ENCODE assay signal across 23 mouse cellular contexts in genomic region chr6:55919206-55919605, GRCm38 (mm10).
DNase-seq lines count a peak whose midpoint lies in the region; ATAC-seq lines count a peak whose summit lies in the region.
"Had no signal": no experiment of that assay in that cellular context is flagged by ENCODE, and none has a peak within 500 bp of the region (broad histone marks: within the 10 kb centered on the region; RNA-seq: fewer than 3 reads in every experiment).

No protein-coding gene starts in this region.

- H3K36me3 ChIP-seq in hindbrain, embryonic 16.5 days (ENCODE audit: control insufficient read depth, insufficient read depth, low read length): no peaks in the 10 kb centered on the region
- no peaks in the 10 kb centered on the region for H3K36me3 ChIP-seq in hindbrain, embryonic 11.5 days (ENCODE audit: control insufficient read depth, insufficient read depth, low read length)
- H3K36me3 ChIP-seq in forebrain, embryonic 14.5 days (ENCODE audit: control insufficient read depth, insufficient read depth, low read length): no peaks in the 10 kb centered on the region
- H3K36me3 ChIP-seq: embryonic facial prominence, embryonic 15.5 days; heart, embryonic 15.5 days; limb, embryonic 12.5 days; liver, embryonic 13.5 days had no signal

- peak overlapping the region; percentile 54; the same call in 1 of the 2 replicates for H3K27ac ChIP-seq in hindbrain, embryonic 16.5 days (ENCODE audit: low read depth, low read length)
- H3K27ac ChIP-seq in hindbrain, embryonic 11.5 days (ENCODE audit: low read depth, low read length): no peak overlapping the region
- H3K27ac ChIP-seq in forebrain, embryonic 14.5 days (ENCODE audit: low read depth, low read length): peak overlapping the region; percentile 79
- H3K27ac ChIP-seq: embryonic facial prominence, embryonic 15.5 days; heart, embryonic 15.5 days; left cerebral cortex, adult 2 months; limb, embryonic 12.5 days; liver, embryonic 13.5 days; stomach, postnatal 0 days had no signal

- H3K4me1 ChIP-seq in hindbrain, embryonic 16.5 days (ENCODE audit: control insufficient read depth, insufficient read depth, low read depth, low read length): no peaks in the 10 kb centered on the region; the same call in 1 of the 2 replicates
- no peaks in the 10 kb centered on the region for H3K4me1 ChIP-seq in hindbrain, embryonic 11.5 days (replicated peaks; ENCODE audit: control insufficient read depth, insufficient read depth, low read length)
- H3K4me1 ChIP-seq in forebrain, embryonic 14.5 days (ENCODE audit: control insufficient read depth, insufficient read depth, low read length): peaks cover 10% of the 10 kb centered on the region; the same call in 1 of the 2 replicates
- H3K4me1 ChIP-seq: embryonic facial prominence, embryonic 15.5 days; heart, embryonic 15.5 days; limb, embryonic 12.5 days; liver, embryonic 13.5 days had no signal

- H3K9me3 ChIP-seq in hindbrain, embryonic 16.5 days (ENCODE audit: control insufficient read depth, low read length): no peaks in the 10 kb centered on the region
- no peaks in the 10 kb centered on the region for H3K9me3 ChIP-seq in hindbrain, embryonic 11.5 days (ENCODE audit: control insufficient read depth, low read length)
- no peaks in the 10 kb centered on the region for H3K9me3 ChIP-seq in forebrain, embryonic 14.5 days (replicated peaks; ENCODE audit: control insufficient read depth, low read length)
- H3K9me3 ChIP-seq: embryonic facial prominence, embryonic 15.5 days; heart, embryonic 15.5 days; limb, embryonic 12.5 days; liver, embryonic 13.5 days had no signal

- H3K4me2 ChIP-seq in hindbrain, embryonic 16.5 days (ENCODE audit: low read length): no peak overlapping the region
- H3K4me2 ChIP-seq in hindbrain, embryonic 11.5 days (replicated peaks; ENCODE audit: low read depth, low read length): no peak overlapping the region
- no peak overlapping the region for H3K4me2 ChIP-seq in forebrain, embryonic 14.5 days (ENCODE audit: low read length)
- H3K4me2 ChIP-seq: embryonic facial prominence, embryonic 15.5 days; heart, embryonic 15.5 days; limb, embryonic 12.5 days; liver, embryonic 13.5 days; lung, embryonic 14.5 days; midbrain, embryonic 11.5 days had no signal

- DNase-seq in cerebellum, adult 11 months: peak; percentile 36
- DNase-seq in cerebellum, postnatal 4 days (ENCODE audit: low spot score in 2 of 2): no peak
- DNase-seq in hindbrain, embryonic 11.5 days (ENCODE audit: low spot score): no peak
- DNase-seq in cerebellum, adult 8-10 months: peak; percentile 31
- no peak for DNase-seq in forebrain, embryonic 14.5 days (ENCODE audit: low spot score)
- no peak for DNase-seq in spleen, postnatal 14 days (ENCODE audit: low spot score in 2 of 2)
- no peak for DNase-seq in spleen, adult 12 weeks (ENCODE audit: low spot score)
- DNase-seq: adrenal gland, adult 8-10 months; heart, postnatal 4 days; kidney, postnatal 36 days; layer of hippocampus, adult 9-11 months; liver, embryonic 13.5 days; lung, embryonic 14.5 days; lung, postnatal 36 days; right cerebral cortex, postnatal 14 days had no signal

- ATAC-seq in hindbrain, embryonic 16.5 days: no peak
- no peak for ATAC-seq in hindbrain, embryonic 11.5 days (ENCODE audit: low FRiP score)
- no peak for ATAC-seq in forebrain, embryonic 14.5 days
- ATAC-seq: intestine, embryonic 16.5 days had no signal

- WGBS in hindbrain, embryonic 16.5 days: 84% methylated on average over 5 of the region's 5 CpGs
- WGBS in hindbrain, embryonic 11.5 days: 82% methylated on average over 5 of the region's 5 CpGs
- 92% methylated on average over 5 of the region's 5 CpGs for WGBS in forebrain, embryonic 14.5 days

- H3K4me3 ChIP-seq in hindbrain, embryonic 16.5 days (ENCODE audit: low read length): no peak overlapping the region
- no peak overlapping the region for H3K4me3 ChIP-seq in hindbrain, embryonic 11.5 days (ENCODE audit: low read depth, low read length)
- no peak overlapping the region for H3K4me3 ChIP-seq in forebrain, embryonic 14.5 days (ENCODE audit: low read depth, low read length)
- H3K4me3 ChIP-seq: embryonic facial prominence, embryonic 15.5 days; heart, embryonic 15.5 days; left cerebral cortex, adult 2 months; limb, embryonic 12.5 days; liver, embryonic 13.5 days had no signal

- no peak overlapping the region for H3K9ac ChIP-seq in hindbrain, embryonic 16.5 days (ENCODE audit: low read depth, low read length)
- H3K9ac ChIP-seq in hindbrain, embryonic 11.5 days (ENCODE audit: low read depth, low read length): no peak overlapping the region
- H3K9ac ChIP-seq in forebrain, embryonic 14.5 days (ENCODE audit: low read length): no peak overlapping the region
- H3K9ac ChIP-seq: embryonic facial prominence, embryonic 15.5 days; heart, embryonic 15.5 days; limb, embryonic 12.5 days; liver, embryonic 13.5 days; lung, embryonic 14.5 days had no signal

- no peaks in the 10 kb centered on the region for H3K27me3 ChIP-seq in hindbrain, embryonic 16.5 days (replicated peaks; ENCODE audit: control insufficient read depth, insufficient read depth, low read length)
- H3K27me3 ChIP-seq in hindbrain, embryonic 11.5 days (ENCODE audit: control insufficient read depth, insufficient read depth, low read length): no peaks in the 10 kb centered on the region
- no peaks in the 10 kb centered on the region for H3K27me3 ChIP-seq in forebrain, embryonic 14.5 days (replicated peaks; ENCODE audit: control insufficient read depth, insufficient read depth, low read length)
- H3K27me3 ChIP-seq: embryonic facial prominence, embryonic 15.5 days; heart, embryonic 15.5 days; limb, embryonic 12.5 days; liver, embryonic 13.5 days had no signal

Comparison
In these comparisons a context has a peak if more than half of its experiments do, and no peak if none do; other contexts are left out.
1. DNase-seq: peak in cerebellum, adult 11 months (single experiment) and cerebellum, adult 8-10 months (single experiment); none in cerebellum, postnatal 4 days (0 of 2), hindbrain, embryonic 11.5 days (single experiment), forebrain, embryonic 14.5 days (single experiment), spleen, postnatal 14 days (0 of 2) and spleen, adult 12 weeks (single experiment).